Mouse (Mus musculus) embryonic facial prominence, embryonic 15.5 days (tissue): Measurements from ENCODE around the gene Brat1. TPM values are rescaled to one million over a fixed set of nuclear protein-coding genes. Genes with fewer than 3 reads are reported as not detected.
"Not testable (repeated sequence)": the region's sequence is repeated elsewhere in the genome, so short reads cannot be mapped to it uniquely, and the experiment has no call there.

Experiments used
- ATAC-seq: fragments of 200-750 bp; cut with Nextera tagmentation; 2 replicates; pipeline ENCODE4 v1.8.0; 2017; ENCODE audit warnings: low read depth, moderate TSS enrichment; ENCODE audit not compliant: insufficient number of reproducible peaks, low FRiP score, low TSS enrichment
- H3K27ac ChIP-seq: fragments of 300-500 bp; sonication (generic); replicated peaks from 2 replicates; pipeline ENCODE4 v1.5.1; 2015; ENCODE audit warnings: mild to moderate bottlenecking, inconsistent platforms
- H3K27me3 ChIP-seq: fragments of 300-500 bp; sonication (generic); 2 replicates; pipeline ENCODE4 v1.6.1; 2015; ENCODE audit warnings: inconsistent platforms
- H3K36me3 ChIP-seq: fragments of 300-500 bp; sonication (generic); 2 replicates; pipeline ENCODE4 v1.6.1; 2015; ENCODE audit warnings: mild to moderate bottlenecking, inconsistent platforms
- H3K4me1 ChIP-seq: fragments of 300-500 bp; sonication (generic); 2 replicates; pipeline ENCODE4 v1.6.1; 2015; ENCODE audit warnings: inconsistent platforms
- H3K4me2 ChIP-seq: fragments of 300-500 bp; sonication (generic); replicated peaks from 2 replicates; pipeline ENCODE4 v1.6.1; 2015; ENCODE audit warnings: mild to moderate bottlenecking, inconsistent platforms
- H3K4me3 ChIP-seq: fragments of 300-500 bp; sonication (generic); replicated peaks from 2 replicates; pipeline ENCODE4 v1.5.1; 2015; ENCODE audit warnings: mild to moderate bottlenecking, inconsistent platforms
- H3K9ac ChIP-seq: fragments of 300-500 bp; sonication (generic); 2 replicates; pipeline ENCODE4 v1.6.1; 2015; ENCODE audit warnings: inconsistent platforms
- H3K9me3 ChIP-seq: fragments of 300-500 bp; sonication (generic); replicated peaks from 2 replicates; pipeline ENCODE4 v1.6.1; 2016; ENCODE audit warnings: inconsistent platforms
- WGBS: fragments of 180-500 bp; shearing (Covaris S2); methylation state at CpG from one replicate; pipeline ENCODE4 v1.1.7; 2015; 5-methylcytosine and 5-hydroxymethylcytosine counted together
- polyA plus RNA-seq: library from polyadenylated mRNA; unstranded; fragments of >200 nt; fragmentation: Nextera tagmentation; extraction: Ambion mirVana; gene quantifications from 2 replicates; pipeline ENCODE4 v1.2.1, GENCODE M21; 2015

Brat1 gene
- 24.2 and 26.0 TPM in 2 replicates for polyA plus RNA-seq

- Histone ChIP-seq H3K27me3 (no peaks in the 10 kb centered on the region), H3K9me3 (no peaks in the 10 kb centered on the region), H3K36me3 (peaks cover 15% of the 10 kb centered on the region; the same call in 1 of the 2 replicates), H3K4me1 (peaks cover 42% of the 10 kb centered on the region), H3K4me3 (peak within 1 kb of the TSS; percentile 62), H3K9ac (peak within 1 kb of the TSS; percentile 58), H3K4me2 (peak within 1 kb of the TSS; percentile 77), H3K27ac (peak within 1 kb of the TSS; percentile 93)
- WGBS, result under 1% methylated on average over 69 of the region's 69 CpGs
- ATAC-seq, result peak; percentile 94
Observed at GRCm38 (mm10) chr5:140704378-140705251, at the start of gene Brat1. Gene Brat1 (plus strand): TSS chr5:140705011.

GRCm38 (mm10) chr5:140659607-140660272 lies 45.1 kb upstream of the Brat1 start:
- H3K4me2 ChIP-seq, result no peak overlapping the region; the same call in 1 of the 2 replicates
- H3K36me3 ChIP-seq, result no peaks in the 10 kb centered on the region
- peaks cover 52% of the 10 kb centered on the region for H3K4me1 ChIP-seq
- ATAC-seq, result no peak
- H3K27me3 ChIP-seq, result no peaks in the 10 kb centered on the region
- H3K27ac ChIP-seq, result peak overlapping the region; percentile 22; the same call in 1 of the 2 replicates
- H3K9me3 ChIP-seq, result no peaks in the 10 kb centered on the region
- no peak overlapping the region for H3K4me3 ChIP-seq
- 27% methylated on average over 16 of the region's 16 CpGs for WGBS
- no peak overlapping the region for H3K9ac ChIP-seq

GRCm38 (mm10) chr5:140660398-140660797 lies 44.4 kb upstream of the Brat1 start:
- Histone ChIP-seq H3K9ac (no peak overlapping the region), H3K27me3 (no peaks in the 10 kb centered on the region), H3K4me3 (no peak overlapping the region), H3K4me1 (peaks cover 52% of the 10 kb centered on the region), H3K4me2 (no peak overlapping the region), H3K36me3 (0 out of 2 replicates have a peak, but pooled peaks cover 6% of the 10 kb centered on the region), H3K9me3 (no peaks in the 10 kb centered on the region), H3K27ac (no peak overlapping the region)
- 83% methylated on average over 1 of the region's 1 CpGs for WGBS
- ATAC-seq, result no peak

GRCm38 (mm10) chr5:140661427-140661826 lies 43.4 kb upstream of the Brat1 start:
- Histone ChIP-seq H3K9me3 (no peaks in the 10 kb centered on the region), H3K4me2 (no peak overlapping the region), H3K9ac (no peak overlapping the region), H3K4me3 (no peak overlapping the region), H3K36me3 (peaks cover 14% of the 10 kb centered on the region; the same call in 1 of the 2 replicates), H3K27me3 (no peaks in the 10 kb centered on the region), H3K27ac (no peak overlapping the region), H3K4me1 (peaks cover 52% of the 10 kb centered on the region)
- 57% methylated on average over 8 of the region's 8 CpGs for WGBS
- no peak for ATAC-seq

- 47% methylated on average over 12 of the region's 12 CpGs for WGBS
- H3K36me3 ChIP-seq, result peaks cover 20% of the 10 kb centered on the region; the same call in 1 of the 2 replicates
- no peak for ATAC-seq
Observed at GRCm38 (mm10) chr5:140661875-140662643, 42.8 kb upstream of the Brat1 start.

GRCm38 (mm10) chr5:140662741-140663592 lies 41.8 kb upstream of the Brat1 start:
- WGBS, result 61% methylated on average over 17 of the region's 17 CpGs
- ATAC-seq, result no peak

More at GRCm38 (mm10) chr5:140661875-140662643, 42.8 kb upstream of the Brat1 start:
- Histone ChIP-seq H3K27ac (no peak overlapping the region), H3K4me1 (peaks cover 52% of the 10 kb centered on the region), H3K4me3 (no peak overlapping the region), H3K4me2 (no peak overlapping the region), H3K27me3 (no peaks in the 10 kb centered on the region), H3K9ac (no peak overlapping the region), H3K9me3 (no peaks in the 10 kb centered on the region)

GRCm38 (mm10) chr5:140663621-140664180 lies 41.1 kb upstream of the Brat1 start:
- H3K9ac ChIP-seq, result no peak overlapping the region
- H3K4me1 ChIP-seq, result peaks cover 48% of the 10 kb centered on the region
- peaks cover 32% of the 10 kb centered on the region for H3K36me3 ChIP-seq
- ATAC-seq, result peak; percentile 55
- 0 out of 2 replicates have a peak, but pooled peaks cover 3% of the 10 kb centered on the region for H3K9me3 ChIP-seq
- no peak overlapping the region for H3K4me3 ChIP-seq
- no peak overlapping the region for H3K4me2 ChIP-seq
- no peak overlapping the region for H3K27ac ChIP-seq
- H3K27me3 ChIP-seq, result no peaks in the 10 kb centered on the region
- 43% methylated on average over 7 of the region's 7 CpGs for WGBS

More at GRCm38 (mm10) chr5:140662741-140663592, 41.8 kb upstream of the Brat1 start:
- Histone ChIP-seq H3K36me3 (peaks cover 25% of the 10 kb centered on the region; the same call in 1 of the 2 replicates), H3K27me3 (no peaks in the 10 kb centered on the region), H3K27ac (no peak overlapping the region), H3K9me3 (no peaks in the 10 kb centered on the region), H3K9ac (no peak overlapping the region), H3K4me3 (no peak overlapping the region), H3K4me1 (peaks cover 48% of the 10 kb centered on the region), H3K4me2 (no peak overlapping the region)

- peaks cover 63% of the 10 kb centered on the region for H3K36me3 ChIP-seq
- no peak for ATAC-seq
Observed at GRCm38 (mm10) chr5:140672115-140672514, 32.7 kb upstream of the Brat1 start.

GRCm38 (mm10) chr5:140672603-140673002 lies 32.2 kb upstream of the Brat1 start:
- 90% methylated on average over 6 of the region's 6 CpGs for WGBS
- H3K9me3 ChIP-seq, H3K27me3 ChIP-seq, ATAC-seq, H3K4me3 ChIP-seq, H3K4me2 ChIP-seq, H3K27ac ChIP-seq, H3K4me1 ChIP-seq, H3K9ac ChIP-seq: not testable (repeated sequence)
- peaks cover 66% of the 10 kb centered on the region for H3K36me3 ChIP-seq

More at GRCm38 (mm10) chr5:140672115-140672514, 32.7 kb upstream of the Brat1 start:
- H3K4me1 ChIP-seq, result no peaks in the 10 kb centered on the region
- 74% methylated on average over 6 of the region's 6 CpGs for WGBS
- H3K9me3 ChIP-seq, result 0 out of 2 replicates have a peak, but pooled peaks cover 8% of the 10 kb centered on the region
- H3K27me3 ChIP-seq, result no peaks in the 10 kb centered on the region
- H3K9ac ChIP-seq, result no peak overlapping the region
- no peak overlapping the region for H3K27ac ChIP-seq
- H3K4me3 ChIP-seq, result no peak overlapping the region
- H3K4me2 ChIP-seq, result no peak overlapping the region

GRCm38 (mm10) chr5:140674036-140674435 lies 30.8 kb upstream of the Brat1 start:
- no peaks in the 10 kb centered on the region for H3K27me3 ChIP-seq
- WGBS, result 79% methylated on average over 17 of the region's 17 CpGs
- H3K36me3 ChIP-seq, result peaks cover 58% of the 10 kb centered on the region
- no peak overlapping the region for H3K27ac ChIP-seq
- no peaks in the 10 kb centered on the region for H3K4me1 ChIP-seq
- no peak overlapping the region for H3K4me3 ChIP-seq
- no peak for ATAC-seq
- H3K9ac ChIP-seq, result no peak overlapping the region
- H3K4me2 ChIP-seq, result no peak overlapping the region
- H3K9me3 ChIP-seq, result 0 out of 2 replicates have a peak, but pooled peaks cover 2% of the 10 kb centered on the region
